Mouse (Mus musculus): ENCODE results near the gene Ppp2r2d. TPM values are rescaled to one million over a fixed set of nuclear protein-coding genes. Genes with fewer than 3 reads are reported as not detected.

Ppp2r2d gene
- polyA plus RNA-seq, 1 experiment from 2014 or later: 49.3 TPM

DNA sequence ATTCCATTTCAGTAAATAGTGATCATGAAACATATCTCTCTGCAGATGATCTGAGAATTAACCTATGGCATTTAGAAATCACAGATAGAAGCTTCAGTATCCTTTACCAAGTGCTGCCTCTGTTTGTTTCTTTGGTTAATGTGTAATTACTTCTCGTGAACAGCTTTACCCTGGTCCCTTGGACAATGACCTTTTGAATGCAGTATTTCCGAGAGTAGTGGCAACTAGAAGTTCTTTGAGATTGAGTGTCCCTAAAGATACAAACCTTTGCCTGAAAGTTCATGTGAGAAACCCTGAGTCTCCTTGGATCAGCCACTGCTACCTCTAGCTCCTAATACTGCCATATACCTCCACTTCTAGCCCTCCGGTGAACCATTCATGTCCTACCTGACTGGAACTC lies 27.1 kb downstream of the Ppp2r2d start:
- Histone ChIP-seq H3K27ac (replicated peaks) (no peak overlapping the region), H3K4me3 (no peak overlapping the region), H3K27me3 (replicated peaks; ENCODE audit: low read depth, poor library complexity, severe bottlenecking) (no peaks in the 10 kb centered on the region), H3K36me3 (replicated peaks) (peaks cover 99% of the 10 kb centered on the region), H3K9me3 (no peaks in the 10 kb centered on the region), H3K4me1 (no peaks in the 10 kb centered on the region)
- WGBS: 88% methylated on average over 3 of the region's 3 CpGs
- no peak for DNase-seq (ENCODE audit: low spot score)

DNA sequence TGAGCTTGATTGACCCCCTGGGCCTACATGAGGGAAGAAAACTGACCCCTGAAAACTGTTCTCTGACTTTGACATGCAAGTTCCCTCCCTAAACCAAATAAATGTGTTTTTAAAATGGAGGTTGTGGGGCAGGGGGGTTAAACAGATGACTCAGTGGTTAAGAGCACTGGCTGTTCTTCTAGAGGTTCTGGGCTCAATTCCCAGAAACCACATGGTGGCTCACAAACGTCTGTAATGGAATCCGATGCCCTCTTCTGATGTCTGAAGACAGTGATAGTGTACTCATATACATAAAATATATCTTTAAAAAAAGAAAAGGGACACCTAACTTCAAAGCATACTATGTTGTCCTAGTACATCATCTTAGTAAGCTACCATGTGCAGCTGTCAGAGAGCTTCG lies 29.2 kb downstream of the Ppp2r2d start:
- WGBS: 84% methylated on average over 3 of the region's 3 CpGs
- DNase-seq (ENCODE audit: low spot score): no peak

DNA sequence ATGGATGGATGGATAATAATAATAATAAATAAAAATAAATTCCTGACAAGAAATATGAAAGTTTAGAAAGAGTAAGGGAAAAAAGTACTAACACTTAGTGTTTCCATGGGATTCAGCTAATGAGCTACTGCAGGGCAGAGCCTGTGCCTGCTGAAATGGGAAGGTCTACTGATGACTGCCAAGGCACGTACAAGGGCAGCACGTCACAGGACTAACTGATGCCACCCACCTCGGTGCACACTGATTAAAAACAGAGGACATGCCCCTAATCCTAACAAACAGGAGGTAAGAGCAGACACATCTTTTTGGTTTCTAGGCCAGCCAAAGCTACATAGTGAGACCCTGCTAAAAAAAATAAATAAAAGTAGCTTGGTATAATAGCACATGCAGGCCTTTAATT lies 37.8 kb downstream of the Ppp2r2d start:
- no peaks in the 10 kb centered on the region for H3K4me1 ChIP-seq
- 92% methylated on average over 3 of the region's 3 CpGs for WGBS
- no peak overlapping the region for H3K27ac ChIP-seq (replicated peaks)
- H3K36me3 ChIP-seq (replicated peaks): peaks cover 84% of the 10 kb centered on the region
- H3K27me3 ChIP-seq (replicated peaks; ENCODE audit: low read depth, poor library complexity, severe bottlenecking): no peaks in the 10 kb centered on the region
- H3K4me3 ChIP-seq: no peak overlapping the region
- H3K9me3 ChIP-seq: no peaks in the 10 kb centered on the region
- no peak for DNase-seq (ENCODE audit: low spot score)

More for the DNA sequence above, 29.2 kb downstream of the Ppp2r2d start:
- H3K9me3 ChIP-seq: no peaks in the 10 kb centered on the region
- no peaks in the 10 kb centered on the region for H3K4me1 ChIP-seq
- H3K27ac ChIP-seq (replicated peaks): no peak overlapping the region
- peaks cover 99% of the 10 kb centered on the region for H3K36me3 ChIP-seq (replicated peaks)
- no peak overlapping the region for H3K4me3 ChIP-seq
- no peaks in the 10 kb centered on the region for H3K27me3 ChIP-seq (replicated peaks; ENCODE audit: low read depth, poor library complexity, severe bottlenecking)

DNA sequence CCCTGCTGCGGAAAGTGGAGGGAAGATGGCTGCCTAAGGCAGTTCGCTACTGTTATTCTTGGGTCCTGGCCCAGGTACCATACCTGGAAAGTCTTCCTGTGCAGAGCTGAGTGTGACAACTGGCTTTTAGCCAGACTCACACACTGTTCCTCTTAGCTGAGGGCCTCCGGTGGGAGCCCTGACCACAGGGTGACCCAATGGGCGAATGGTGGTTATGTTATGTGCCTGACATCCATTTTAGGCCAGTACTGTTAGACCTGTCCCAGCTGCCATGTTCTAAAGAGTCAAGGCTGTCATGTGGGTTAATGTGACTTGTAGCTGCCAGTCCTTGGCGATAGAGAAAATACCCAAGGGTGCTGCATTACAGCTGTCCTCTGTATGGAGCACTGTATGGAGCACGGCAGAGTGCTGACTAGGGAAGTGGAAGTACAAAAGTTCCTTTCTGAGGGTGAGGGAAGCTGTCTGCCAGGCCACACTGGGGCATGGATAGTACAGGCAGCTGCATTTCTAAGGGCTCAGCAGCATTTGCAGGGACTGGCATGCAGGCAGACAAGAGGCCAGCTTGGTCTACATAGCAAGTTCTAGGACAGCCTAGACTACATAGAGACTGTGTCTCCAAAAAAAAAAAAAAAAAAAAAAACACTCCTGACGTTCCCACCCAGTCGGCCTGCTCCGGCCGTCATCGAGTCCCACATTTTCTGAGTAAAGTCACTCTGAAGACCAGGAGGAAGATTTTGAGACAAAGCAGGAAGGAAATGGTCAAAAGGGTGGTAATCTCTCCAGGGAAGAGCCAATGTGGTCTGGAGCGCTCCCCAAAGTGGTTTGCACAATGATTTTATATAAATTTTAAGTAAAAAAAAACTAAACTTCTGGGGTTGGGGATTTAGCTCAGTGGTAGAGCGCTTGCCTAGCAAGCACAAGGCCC lies 39.7 kb downstream of the Ppp2r2d start:
- WGBS: 92% methylated on average over 13 of the region's 13 CpGs
- Histone ChIP-seq H3K4me3 (no peak overlapping the region), H3K9me3 (no peaks in the 10 kb centered on the region), H3K27me3 (replicated peaks; ENCODE audit: low read depth, poor library complexity, severe bottlenecking) (no peaks in the 10 kb centered on the region), H3K36me3 (replicated peaks) (peaks cover 72% of the 10 kb centered on the region), H3K4me1 (no peaks in the 10 kb centered on the region), H3K27ac (replicated peaks) (no peak overlapping the region)
- DNase-seq (ENCODE audit: low spot score): no peak

DNA sequence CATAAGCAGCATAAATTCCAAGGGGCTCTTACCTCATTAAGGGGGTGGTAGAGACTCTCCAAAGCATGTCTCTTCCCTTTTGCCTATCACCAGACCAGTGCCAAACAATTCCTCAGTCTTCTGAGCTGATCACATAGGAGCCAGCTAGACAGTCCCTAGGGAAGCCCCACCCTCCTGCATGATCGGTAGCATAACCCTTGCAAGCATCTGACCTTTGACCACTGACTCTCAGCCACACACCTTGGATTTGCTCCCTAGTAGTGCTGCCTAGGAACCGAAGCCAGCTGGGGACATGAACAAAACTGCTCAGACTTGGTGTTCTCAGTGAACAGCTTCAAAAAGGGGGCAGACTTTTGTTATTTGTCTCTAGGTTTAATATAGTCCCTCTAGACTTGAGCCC lies 52.2 kb downstream of the Ppp2r2d start:
- DNase-seq (ENCODE audit: low spot score): no peak
- Histone ChIP-seq H3K9me3 (no peaks in the 10 kb centered on the region), H3K27me3 (replicated peaks; ENCODE audit: low read depth, poor library complexity, severe bottlenecking) (no peaks in the 10 kb centered on the region), H3K4me1 (no peaks in the 10 kb centered on the region), H3K4me3 (no peak overlapping the region), H3K27ac (replicated peaks) (no peak overlapping the region), H3K36me3 (replicated peaks) (peaks cover 67% of the 10 kb centered on the region)
- 62% methylated on average over 2 of the region's 2 CpGs for WGBS

DNA sequence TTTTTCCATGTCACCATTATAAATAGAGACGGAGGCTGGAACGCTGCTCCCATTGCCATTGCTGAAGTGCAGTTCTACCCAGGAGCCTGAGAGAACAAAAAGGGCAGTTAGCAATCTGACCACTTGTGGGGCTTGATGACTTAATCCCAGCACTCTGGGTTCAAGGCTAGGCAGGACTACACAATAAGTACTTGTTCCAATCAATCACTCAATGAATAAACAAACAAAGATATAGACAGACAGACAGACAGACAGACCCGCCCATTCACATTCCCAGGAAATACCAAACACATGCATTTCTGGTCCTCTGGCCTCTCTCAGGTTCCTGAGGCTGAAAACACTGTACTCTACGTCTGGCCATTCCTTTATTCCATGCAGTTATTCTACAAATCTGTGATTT lies 52.9 kb downstream of the Ppp2r2d start:
- Histone ChIP-seq H3K36me3 (replicated peaks) (peaks cover 61% of the 10 kb centered on the region), H3K4me3 (no peak overlapping the region), H3K4me1 (no peaks in the 10 kb centered on the region), H3K27me3 (replicated peaks; ENCODE audit: low read depth, poor library complexity, severe bottlenecking) (no peaks in the 10 kb centered on the region), H3K9me3 (no peaks in the 10 kb centered on the region), H3K27ac (replicated peaks) (no peak overlapping the region)
- WGBS: 82% methylated on average over 4 of the region's 4 CpGs
- DNase-seq (ENCODE audit: low spot score): no peak

DNA sequence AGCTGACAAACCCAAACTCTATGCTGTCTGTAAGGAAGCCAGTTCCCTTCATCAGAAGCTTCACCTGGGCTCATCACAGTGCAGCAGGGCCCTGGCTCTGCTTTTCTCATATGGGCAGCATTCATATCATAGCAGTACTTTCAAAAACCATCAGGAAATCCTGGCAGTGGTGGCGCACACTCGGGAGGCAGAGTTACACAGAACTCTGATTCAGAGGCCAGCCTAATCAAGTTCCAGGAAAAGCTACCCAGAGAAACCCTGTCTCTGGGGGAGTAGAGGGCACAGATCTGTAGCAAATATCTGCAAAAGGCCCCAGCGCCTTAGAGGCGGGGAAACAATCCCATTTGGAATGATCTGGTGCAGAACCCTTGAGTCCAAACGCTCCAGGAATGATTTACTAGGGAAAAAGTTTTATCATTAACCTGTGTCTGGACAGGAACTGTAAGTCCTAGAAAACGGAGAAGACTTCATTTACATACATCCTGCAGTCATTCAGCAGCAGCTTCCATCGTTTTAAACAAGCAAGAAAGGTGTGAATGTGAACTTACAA lies 58.1 kb downstream of the Ppp2r2d start:
- WGBS: 82% methylated on average over 7 of the region's 7 CpGs
- Histone ChIP-seq H3K36me3 (replicated peaks) (peaks cover 17% of the 10 kb centered on the region), H3K27ac (replicated peaks) (no peak overlapping the region), H3K27me3 (replicated peaks; ENCODE audit: low read depth, poor library complexity, severe bottlenecking) (no peaks in the 10 kb centered on the region), H3K9me3 (no peaks in the 10 kb centered on the region), H3K4me1 (peaks cover 32% of the 10 kb centered on the region), H3K4me3 (no peak overlapping the region)
- no peak for DNase-seq (ENCODE audit: low spot score)

DNA sequence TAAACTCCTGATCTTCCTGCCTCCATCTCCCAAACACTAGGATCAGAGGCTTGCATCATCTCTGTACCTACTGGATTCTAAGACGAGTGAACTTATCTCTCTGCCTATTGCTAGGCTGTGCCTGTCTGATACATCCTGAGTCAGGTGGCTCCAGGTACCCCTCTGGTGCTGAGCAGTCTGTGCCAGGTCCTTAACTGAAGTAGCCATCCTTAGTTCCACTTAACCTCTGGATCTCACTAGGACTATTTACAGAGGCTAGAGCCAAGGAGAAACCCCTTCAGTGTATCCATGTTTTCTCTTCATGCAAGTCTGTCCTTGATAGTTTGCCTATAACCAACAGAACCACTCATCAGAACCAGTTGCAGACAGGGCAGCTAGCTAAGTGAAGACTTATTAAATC lies 60.6 kb downstream of the Ppp2r2d start:
- Histone ChIP-seq H3K36me3 (replicated peaks) (peaks cover 10% of the 10 kb centered on the region), H3K9me3 (no peaks in the 10 kb centered on the region), H3K27me3 (replicated peaks; ENCODE audit: low read depth, poor library complexity, severe bottlenecking) (no peaks in the 10 kb centered on the region), H3K4me3 (peak overlapping the region; percentile 92), H3K27ac (replicated peaks) (peak overlapping the region; percentile 55; the same call in 1 of the 2 replicates), H3K4me1 (peaks cover 49% of the 10 kb centered on the region)
- 90% methylated on average over 1 of the region's 1 CpGs for WGBS
- DNase-seq (ENCODE audit: low spot score): no peak

DNA sequence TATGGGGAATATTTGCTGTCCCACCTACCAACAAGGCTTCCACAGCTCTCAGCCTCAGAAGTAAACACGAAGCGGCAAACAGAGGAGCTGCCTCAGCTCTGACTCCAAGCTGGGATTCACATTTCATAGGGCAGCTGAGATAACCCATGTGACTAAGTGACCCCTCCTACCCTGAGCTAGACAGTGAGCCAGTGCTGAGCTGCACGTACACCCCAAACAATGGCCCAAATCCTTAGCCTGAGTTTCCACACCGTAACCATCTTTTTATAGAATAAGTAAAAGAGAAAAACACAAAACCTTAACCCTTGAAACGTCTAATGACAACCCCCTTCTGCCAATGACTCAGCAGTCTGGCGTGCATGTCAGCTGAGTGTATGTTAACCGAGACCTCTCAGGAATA lies 61.2 kb downstream of the Ppp2r2d start:
- H3K36me3 ChIP-seq (replicated peaks): peaks cover 7% of the 10 kb centered on the region
- peak overlapping the region; percentile 92 for H3K4me3 ChIP-seq
- H3K9me3 ChIP-seq: no peaks in the 10 kb centered on the region
- WGBS: 12% methylated on average over 7 of the region's 7 CpGs
- no peaks in the 10 kb centered on the region for H3K27me3 ChIP-seq (replicated peaks; ENCODE audit: low read depth, poor library complexity, severe bottlenecking)
- DNase-seq (ENCODE audit: low spot score): peak; percentile 54
- H3K27ac ChIP-seq (replicated peaks): peak overlapping the region; percentile 55
- peaks cover 49% of the 10 kb centered on the region for H3K4me1 ChIP-seq

DNA sequence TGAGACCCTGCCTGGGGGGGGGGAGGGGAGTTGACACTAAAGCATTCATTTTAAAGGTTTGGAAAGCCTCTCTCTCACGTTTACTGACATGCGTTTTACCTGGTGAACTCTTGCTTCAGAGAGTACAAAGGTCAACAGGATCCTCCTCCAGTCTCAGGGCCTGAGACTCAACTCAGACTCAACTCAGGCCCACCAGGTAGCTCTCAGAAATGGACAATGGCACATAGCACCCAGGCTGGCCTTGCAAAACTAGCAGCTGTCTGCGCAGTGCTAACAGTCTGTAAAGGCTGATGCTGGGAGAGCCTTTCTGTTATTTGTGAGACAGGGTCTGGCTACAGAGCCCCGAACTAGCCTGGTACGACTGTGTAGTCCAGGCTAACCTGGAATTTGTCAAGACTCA lies 62.1 kb downstream of the Ppp2r2d start:
- Histone ChIP-seq H3K9me3 (no peaks in the 10 kb centered on the region), H3K27me3 (replicated peaks; ENCODE audit: low read depth, poor library complexity, severe bottlenecking) (no peaks in the 10 kb centered on the region), H3K4me3 (peak overlapping the region; percentile 92), H3K27ac (replicated peaks) (peak overlapping the region; percentile 65), H3K36me3 (replicated peaks) (peaks cover 7% of the 10 kb centered on the region), H3K4me1 (peaks cover 49% of the 10 kb centered on the region)
- WGBS: 54% methylated on average over 5 of the region's 5 CpGs
- DNase-seq (ENCODE audit: low spot score): no peak

DNA sequence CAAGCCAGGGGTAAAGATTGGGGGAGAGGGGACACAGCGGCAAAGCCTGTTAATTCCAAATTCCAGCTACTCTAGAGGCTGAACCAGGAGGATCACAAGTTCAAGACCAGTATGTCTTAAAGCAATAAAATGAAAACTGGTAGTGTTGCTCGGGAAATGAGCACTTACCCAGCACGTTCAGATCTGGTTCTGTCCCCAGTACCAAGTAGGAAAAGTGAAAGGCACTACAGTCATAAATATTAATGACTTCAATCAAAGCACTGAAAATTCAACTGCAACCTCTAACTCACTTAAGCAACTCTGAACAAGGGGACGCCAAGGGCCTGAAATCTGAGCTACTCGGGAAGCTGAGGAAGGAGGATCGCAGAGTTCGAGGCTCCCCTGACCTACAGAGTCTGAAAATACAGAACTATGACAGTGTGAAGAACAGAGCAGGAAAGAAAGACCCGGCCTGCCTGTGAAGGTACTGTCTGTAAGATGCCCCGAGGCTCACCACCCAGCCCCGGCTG lies 62.9 kb downstream of the Ppp2r2d start:
- 4% methylated on average over 10 of the region's 10 CpGs for WGBS
- Histone ChIP-seq H3K27me3 (replicated peaks; ENCODE audit: low read depth, poor library complexity, severe bottlenecking) (no peaks in the 10 kb centered on the region), H3K36me3 (replicated peaks) (peaks cover 7% of the 10 kb centered on the region), H3K9me3 (no peaks in the 10 kb centered on the region), H3K27ac (replicated peaks) (peak overlapping the region; percentile 96), H3K4me3 (peak overlapping the region; percentile 92), H3K4me1 (peaks cover 49% of the 10 kb centered on the region)
- no peak for DNase-seq (ENCODE audit: low spot score)

DNA sequence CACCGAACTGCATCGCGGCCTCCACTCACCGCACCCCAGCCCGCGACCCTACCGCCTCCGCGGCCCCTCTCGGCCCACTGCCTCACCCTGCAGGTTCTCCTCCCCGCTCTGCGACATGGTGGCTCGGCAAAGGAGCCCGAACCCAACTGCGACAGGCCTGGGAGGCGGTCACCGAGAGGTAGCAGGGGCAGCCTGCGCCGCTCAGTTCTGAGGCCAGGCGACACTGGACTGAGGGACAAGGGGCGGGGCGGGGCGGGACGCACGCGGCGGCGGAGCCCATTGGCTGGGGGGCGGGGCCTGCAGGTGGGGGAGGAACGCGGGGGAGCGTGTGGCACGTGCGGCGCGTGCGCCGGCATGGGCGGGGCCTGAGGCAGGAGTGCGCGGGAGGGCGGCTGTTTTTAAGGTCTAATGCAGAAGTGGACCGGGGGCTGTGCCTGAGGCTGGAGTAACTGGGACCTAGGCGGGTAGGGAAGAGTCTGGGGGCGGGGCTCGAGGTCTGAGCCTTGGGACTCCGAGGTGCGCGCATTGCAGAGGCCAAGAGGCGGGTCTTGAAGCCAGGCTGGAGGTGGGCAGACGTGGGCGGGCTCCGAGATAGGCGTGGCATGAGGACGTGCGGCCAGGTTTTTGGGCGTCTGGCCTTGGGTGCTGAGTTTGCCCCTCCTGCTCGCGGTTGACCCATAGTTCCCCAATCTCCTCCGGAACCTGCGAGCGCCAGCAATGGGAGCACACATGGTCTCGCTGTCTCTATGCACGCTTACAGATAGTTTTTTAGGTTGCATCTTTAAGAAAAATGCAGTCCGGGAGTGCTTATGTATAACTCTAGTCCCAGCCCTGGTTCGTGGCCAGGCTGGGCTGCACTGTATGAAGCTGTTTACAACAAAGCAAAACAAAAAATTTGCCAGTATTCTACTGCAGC lies 63.7 kb downstream of the Ppp2r2d start, which contains the start of gene Bnip3:
Gene Bnip3 (minus strand): TSS at position 243 of the 916 bp plus-strand sequence.
- no peaks in the 10 kb centered on the region for H3K27me3 ChIP-seq (replicated peaks; ENCODE audit: low read depth, poor library complexity, severe bottlenecking)
- H3K27ac ChIP-seq (replicated peaks): peak within 1 kb of the TSS; percentile 96
- under 1% methylated on average over 66 of the region's 66 CpGs for WGBS
- H3K36me3 ChIP-seq (replicated peaks): peaks cover 7% of the 10 kb centered on the region
- no peaks in the 10 kb centered on the region for H3K9me3 ChIP-seq
- DNase-seq (ENCODE audit: low spot score): peak; percentile 98
- peaks cover 49% of the 10 kb centered on the region for H3K4me1 ChIP-seq
- H3K4me3 ChIP-seq: peak within 1 kb of the TSS; percentile 92

Measured in embryonic facial prominence, embryonic 10.5 days (tissue).